Mouse (Mus musculus): ENCODE data around the gene Slc38a6. TPM values are rescaled to one million over a fixed set of nuclear protein-coding genes. Genes with fewer than 3 reads are reported as not detected.

Gene Slc38a6
- total and polyA plus RNA-seq, 3 experiments, result 3.1 to 6.1 TPM; not detected in 1

DNA sequence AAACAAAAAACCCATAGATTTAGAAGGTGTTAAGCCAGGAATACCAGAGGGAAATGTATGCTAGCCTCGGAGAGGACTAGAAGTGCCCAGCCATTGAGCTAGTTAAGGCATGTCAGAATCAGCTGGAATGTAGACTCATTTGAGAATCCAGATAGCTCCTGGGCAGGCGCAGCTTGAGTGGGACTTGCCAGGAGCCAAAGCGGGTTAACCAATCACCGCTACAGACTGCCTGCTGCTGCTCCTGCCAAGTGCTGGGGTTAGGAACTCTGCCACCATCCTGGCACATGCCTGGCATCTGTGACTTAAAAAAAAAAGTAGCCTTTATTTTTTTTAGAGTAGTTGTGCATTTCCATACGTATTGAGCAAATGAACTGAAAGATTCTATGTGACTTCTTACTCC, 66.8 kb downstream of the Slc38a6 start:
- Histone ChIP-seq H3K27me3 (ENCODE audit: control insufficient read depth in 1 of 2, insufficient read depth in 2 of 2, low read length in 2 of 2) (no peaks in the 10 kb centered on the region), H3K9me3 (replicated peaks; ENCODE audit: insufficient read depth, low read length) (no peaks in the 10 kb centered on the region), H3K4me1 (ENCODE audit: control insufficient read depth in 1 of 2, insufficient read depth in 2 of 2, low read length in 2 of 2) (no peaks in the 10 kb centered on the region), H3K27ac (ENCODE audit: control insufficient read depth, low read depth, low read length) (no peak overlapping the region), H3K79me2 (ENCODE audit: control insufficient read depth, insufficient read depth, low read length, poor library complexity) (no peaks in the 10 kb centered on the region), H3K36me3 (ENCODE audit: control insufficient read depth in 1 of 2, insufficient read depth in 2 of 2, low read length in 2 of 2) (no peaks in the 10 kb centered on the region), H3K9ac (ENCODE audit: control insufficient read depth, low read depth, low read length, poor library complexity, severe bottlenecking) (no peak overlapping the region), H3K4me3 (ENCODE audit: control insufficient read depth in 1 of 2, insufficient read depth in 1 of 2, low read depth in 2 of 2, low read length in 2 of 2) (no peak overlapping the region)
- TF ChIP-seq RCOR1 (IDR thresholded peaks at IDR 0.05; ENCODE audit: low read depth, low read length) (no peak), MEF2A (IDR thresholded peaks at IDR 0.05; ENCODE audit: extremely low read depth, insufficient replicate concordance, low read depth, low read length, poor library complexity, severe bottlenecking) (no peak), POLR2AphosphoS5 (IDR thresholded peaks at IDR 0.05; ENCODE audit: borderline replicate concordance, low read depth, low read length) (no peak), MAX (IDR thresholded peaks at IDR 0.05; ENCODE audit: low read length) (no peak), UBTF (IDR thresholded peaks at IDR 0.05; ENCODE audit: borderline replicate concordance, insufficient read depth, low read depth, low read length) (no peak), MAZ (IDR thresholded peaks at IDR 0.05; ENCODE audit: low read depth, low read length) (no peak), ETS1 (IDR thresholded peaks at IDR 0.05; ENCODE audit: low read depth, low read length) (no peak)
- no peak for DNase-seq (ENCODE audit: low read depth, low spot score)

DNA sequence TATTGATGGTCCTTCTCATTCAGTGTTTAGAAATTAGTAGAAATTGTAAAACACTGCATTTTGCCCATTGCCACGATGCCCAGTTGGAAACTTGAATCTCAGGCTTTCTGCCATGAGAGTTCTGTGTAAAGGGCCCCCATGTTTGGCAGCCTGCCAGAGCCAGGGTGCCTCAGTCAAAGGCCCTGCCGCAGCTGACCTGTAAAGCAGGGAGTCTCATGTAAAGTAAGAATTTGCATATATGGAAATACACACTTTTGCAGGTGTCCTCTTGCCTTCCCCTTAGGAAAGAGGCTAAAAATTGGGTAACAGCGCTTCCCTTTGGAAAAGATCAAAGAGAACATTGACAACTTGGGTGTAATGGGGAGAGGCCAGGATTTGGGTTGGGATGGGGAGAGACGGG, 67.9 kb downstream of the Slc38a6 start:
- no peak overlapping the region for H3K9ac ChIP-seq (ENCODE audit: control insufficient read depth, low read depth, low read length, poor library complexity, severe bottlenecking)
- DNase-seq (ENCODE audit: low read depth, low spot score), result no peak
- H3K9me3 ChIP-seq (replicated peaks; ENCODE audit: insufficient read depth, low read length), result no peaks in the 10 kb centered on the region
- no peaks in the 10 kb centered on the region for H3K27me3 ChIP-seq (ENCODE audit: control insufficient read depth in 1 of 2, insufficient read depth in 2 of 2, low read length in 2 of 2)
- no peak overlapping the region for H3K4me3 ChIP-seq (ENCODE audit: control insufficient read depth in 1 of 2, insufficient read depth in 1 of 2, low read depth in 2 of 2, low read length in 2 of 2)
- H3K27ac ChIP-seq (ENCODE audit: control insufficient read depth, low read depth, low read length), result no peak overlapping the region
- no peaks in the 10 kb centered on the region for H3K4me1 ChIP-seq (ENCODE audit: control insufficient read depth in 1 of 2, insufficient read depth in 2 of 2, low read length in 2 of 2)
- H3K79me2 ChIP-seq (ENCODE audit: control insufficient read depth, insufficient read depth, low read length, poor library complexity), result no peaks in the 10 kb centered on the region
- H3K36me3 ChIP-seq (ENCODE audit: control insufficient read depth in 1 of 2, insufficient read depth in 2 of 2, low read length in 2 of 2), result no peaks in the 10 kb centered on the region
- no peak for TF ChIP-seq GABPA (IDR thresholded peaks at IDR 0.05; ENCODE audit: low read depth, low read length)
- TF ChIP-seq EP300 (IDR thresholded peaks at IDR 0.05; ENCODE audit: low read depth in 1 of 2, low read length in 2 of 2), result no peak
- no peak for TF ChIP-seq SMC3 (IDR thresholded peaks at IDR 0.05; ENCODE audit: low read depth, low read length)
- TF ChIP-seq RCOR1 (IDR thresholded peaks at IDR 0.05; ENCODE audit: low read depth, low read length), result no peak
- no peak for TF ChIP-seq ELF1 (IDR thresholded peaks at IDR 0.05; ENCODE audit: low read depth, low read length)
- TF ChIP-seq UBTF (IDR thresholded peaks at IDR 0.05; ENCODE audit: borderline replicate concordance, insufficient read depth, low read depth, low read length), result no peak
- no peak for TF ChIP-seq TAL1 (IDR thresholded peaks at IDR 0.05; ENCODE audit: low read length)
- no peak for TF ChIP-seq ZNF384 (IDR thresholded peaks at IDR 0.05; ENCODE audit: low read depth, low read length)
- no peak for TF ChIP-seq TCF12 (IDR thresholded peaks at IDR 0.05; ENCODE audit: low read depth, low read length)
- TF ChIP-seq MXI1 (IDR thresholded peaks at IDR 0.05; ENCODE audit: low read depth, low read length), result no peak
- TF ChIP-seq NRF1 (IDR thresholded peaks at IDR 0.05; ENCODE audit: insufficient read depth, low read depth, low read length, poor library complexity, severe bottlenecking), result no peak
- TF ChIP-seq KAT2A (conservative IDR thresholded peaks at IDR 0.05; ENCODE audit: low read depth, low read length), result no peak
